Mouse (Mus musculus) spleen, adult 2 months (tissue): Measurements from ENCODE around the gene Bcat2.

Source experiments
- CTCF ChIP-seq: fragments of 200-500 bp; IDR thresholded peaks from 2 replicates; pipeline ENCODE4 v1.5.1; 2011; ENCODE audit warnings: mild to moderate bottlenecking, inconsistent platforms; ENCODE audit not compliant: insufficient read depth, insufficient read length, insufficient replicate concordance; ENCODE audit errors: extremely low read depth
- POLR2A ChIP-seq: fragments of 200-500 bp; IDR thresholded peaks from 2 replicates; pipeline ENCODE4 v1.6.1; 2011; ENCODE audit warnings: low read depth, low read length, inconsistent platforms

DNA sequence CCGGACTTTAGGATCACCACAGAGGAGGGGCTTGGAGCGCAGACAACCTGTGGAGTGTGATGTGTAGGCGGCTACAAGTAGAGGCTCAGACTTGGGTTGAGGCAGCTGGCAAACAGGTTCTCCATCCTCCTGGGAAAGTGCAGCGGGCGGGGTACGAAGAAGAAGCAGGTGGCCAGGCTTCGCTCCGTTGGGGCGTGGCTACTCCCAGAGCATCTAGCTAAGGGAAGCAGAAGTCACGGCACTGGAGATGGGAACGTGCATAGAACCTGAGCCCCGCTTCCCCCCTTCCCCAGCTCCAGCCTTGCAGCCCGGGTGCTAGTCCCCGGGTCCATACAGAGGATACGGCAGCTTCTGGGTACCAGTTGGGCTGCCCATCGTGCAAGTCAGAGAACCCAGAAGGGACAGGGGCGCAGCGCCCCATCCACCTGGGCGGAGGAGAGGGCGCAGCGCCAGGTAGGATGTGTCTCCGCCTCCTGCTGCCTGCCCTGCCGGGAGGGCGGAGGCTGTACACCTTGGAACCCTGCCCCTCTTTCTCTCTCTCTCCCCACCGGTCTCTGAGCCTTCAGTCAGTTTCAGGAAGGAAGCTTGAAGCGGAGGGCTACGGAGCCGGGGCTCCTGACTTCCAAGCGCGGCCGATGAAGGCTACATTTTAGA lies 47.2 kb downstream of the Bcat2 start, which contains the start of gene Fut1:
- no peak for TF ChIP-seq CTCF
- no peak for TF ChIP-seq POLR2A
